Mouse (Mus musculus) frontal cortex, postnatal 25 days (tissue): ENCODE results near the gene Lcn5.
"Not testable (repeated sequence)": the region's sequence is repeated elsewhere in the genome, so short reads cannot be mapped to it uniquely, and the experiment has no call there.

Source experiments
- DNase-seq, 2 experiments: peaks; one replicate each; pipeline ENCODE4 v3.0.0; 2022; ENCODE audit warnings: low spot score in 2 of 2

Gene Lcn5

DNA sequence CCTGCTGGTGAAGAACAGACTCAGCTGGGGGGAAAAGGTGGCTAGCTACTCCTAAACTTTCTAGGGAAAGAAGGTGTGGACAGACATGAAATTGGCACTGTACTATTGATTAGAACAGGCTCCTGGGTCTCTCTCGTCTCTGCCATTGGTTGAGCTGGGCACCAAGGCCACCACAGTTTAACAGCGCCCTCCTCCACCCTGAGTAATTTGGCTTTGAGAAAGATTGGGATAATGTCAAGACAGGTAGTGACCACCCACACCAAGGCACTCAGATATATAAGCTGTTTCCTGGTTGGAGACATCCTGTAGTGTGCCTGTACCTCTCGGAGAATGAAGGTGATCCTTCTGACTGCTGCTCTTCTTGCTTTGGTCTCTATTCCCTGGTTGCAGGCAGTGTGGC, 18.7 kb downstream of the Lcn5 start, which contains the start of gene Lcn6:
TSS of gene Lcn6 (plus strand) at position 301 of the 400 bp plus-strand sequence.
- no peak for DNase-seq

DNA sequence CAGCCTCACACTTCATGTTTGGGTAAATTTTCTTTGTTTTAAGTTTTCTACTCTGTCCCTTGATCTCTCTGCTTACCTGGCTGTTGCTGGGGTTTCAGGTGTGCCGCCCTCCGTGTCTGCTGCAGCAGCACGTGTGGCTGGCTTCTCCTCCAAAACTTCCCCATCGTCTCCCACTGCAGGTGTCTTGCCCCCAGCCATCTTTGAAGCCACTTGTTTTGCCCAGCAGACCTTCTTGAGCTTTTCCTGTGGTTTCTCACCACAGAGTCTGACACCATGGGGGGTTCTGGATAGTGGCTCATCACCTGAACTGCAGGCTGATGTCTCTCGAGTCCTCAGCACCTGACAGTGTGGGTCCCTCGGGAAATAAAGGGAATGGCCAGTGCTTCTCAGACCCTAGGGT, 21.8 kb downstream of the Lcn5 start:
- no peak for DNase-seq

GRCm38 (mm10) chr2:25682426-25682825, 24.7 kb downstream of the Lcn5 start, which contains the start of gene Lcn10:
TSS of gene Lcn10 (plus strand) at chr2:25682726.
- no peak for DNase-seq

DNA sequence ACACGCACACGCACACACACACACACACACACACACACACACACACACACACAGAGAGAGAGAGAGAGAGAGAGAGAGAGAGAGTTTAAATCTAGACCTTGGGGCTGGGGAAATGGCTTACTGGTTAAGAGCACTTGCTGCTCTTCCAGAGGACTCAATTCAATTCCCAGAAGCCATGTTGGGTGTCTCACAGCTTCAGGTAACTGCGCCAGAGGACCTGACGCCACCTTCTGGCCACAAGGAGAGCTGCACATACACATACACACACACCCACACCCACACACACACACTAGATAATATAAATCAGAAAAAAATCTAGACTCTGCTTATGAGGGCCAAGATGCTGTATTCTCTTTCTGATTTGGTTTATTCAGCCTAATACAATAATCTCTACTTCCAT, 29.2 kb downstream of the Lcn5 start:
- no peak for DNase-seq

- DNase-seq = peak; percentile 43 to 54
Measured at GRCm38 (mm10) chr2:25694605-25695004, 36.9 kb downstream of the Lcn5 start.

GRCm38 (mm10) chr2:25696951-25697350, 39.2 kb downstream of the Lcn5 start:
- DNase-seq = no peak

DNA sequence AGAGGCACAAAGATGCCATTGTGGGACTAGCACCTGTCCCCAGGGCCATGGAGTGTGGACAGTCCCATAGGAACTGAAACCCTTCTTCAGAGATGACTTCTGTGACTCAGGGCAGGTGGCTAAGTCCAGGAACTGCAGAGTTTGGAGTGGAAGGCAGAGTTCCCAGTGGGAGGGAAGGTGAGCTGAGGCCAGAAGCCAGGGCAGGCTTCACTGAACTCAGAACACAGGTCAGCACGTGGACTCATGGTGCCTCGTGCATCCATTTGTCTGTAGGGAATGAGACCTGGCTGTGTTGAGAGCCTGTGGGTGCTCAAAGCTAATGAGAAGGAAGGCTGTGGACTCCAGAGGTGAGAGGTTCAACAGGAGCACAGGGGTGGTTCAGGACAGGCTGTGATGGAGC, 40.9 kb downstream of the Lcn5 start:
- no peak for DNase-seq

- not testable (repeated sequence) for DNase-seq
Measured at GRCm38 (mm10) chr2:25699743-25700142, 42.0 kb downstream of the Lcn5 start, which contains the start of gene Obp2a. TSS of gene Obp2a (plus strand) at chr2:25700043.

DNA sequence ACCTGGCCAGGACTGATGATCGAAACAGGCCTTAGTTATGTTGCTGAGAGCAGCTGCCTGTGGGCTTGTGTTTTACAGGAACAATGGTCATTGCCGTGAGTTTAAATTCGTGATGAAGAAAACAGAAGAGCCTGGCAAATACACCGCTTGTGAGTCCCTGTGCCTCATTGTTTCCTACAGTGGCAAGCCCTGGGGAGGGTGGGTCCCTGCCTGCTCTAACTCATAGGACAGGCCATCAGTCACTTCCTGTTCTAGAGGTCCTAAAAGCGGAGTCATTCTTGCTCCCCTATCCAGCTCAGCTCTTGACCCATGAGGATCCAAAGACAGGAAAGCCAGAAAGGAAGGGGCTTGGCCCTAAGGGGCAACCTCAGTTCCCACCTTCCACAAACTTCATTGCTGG, 43.2 kb downstream of the Lcn5 start:
- DNase-seq = no peak

DNA sequence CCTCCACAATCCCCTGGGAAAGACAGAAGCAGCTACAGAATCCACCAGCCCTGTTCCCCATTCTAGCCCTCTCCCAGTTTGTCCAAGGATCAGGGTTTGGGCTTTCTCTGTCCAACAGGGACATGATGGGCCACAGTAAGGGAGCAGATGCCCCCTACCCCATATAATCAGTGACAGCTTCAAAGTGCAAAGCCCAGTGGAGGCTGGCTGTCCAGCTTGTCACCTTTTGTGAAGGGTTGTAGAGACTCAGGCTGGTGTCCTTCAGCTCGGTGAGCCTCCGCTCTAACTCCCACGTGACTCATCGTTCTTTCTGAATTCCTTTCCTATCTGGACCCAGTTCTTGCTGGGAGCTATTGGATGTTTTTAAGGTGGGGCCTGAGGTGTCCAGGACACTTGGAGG, 46.0 kb downstream of the Lcn5 start:
- DNase-seq = no peak

DNA sequence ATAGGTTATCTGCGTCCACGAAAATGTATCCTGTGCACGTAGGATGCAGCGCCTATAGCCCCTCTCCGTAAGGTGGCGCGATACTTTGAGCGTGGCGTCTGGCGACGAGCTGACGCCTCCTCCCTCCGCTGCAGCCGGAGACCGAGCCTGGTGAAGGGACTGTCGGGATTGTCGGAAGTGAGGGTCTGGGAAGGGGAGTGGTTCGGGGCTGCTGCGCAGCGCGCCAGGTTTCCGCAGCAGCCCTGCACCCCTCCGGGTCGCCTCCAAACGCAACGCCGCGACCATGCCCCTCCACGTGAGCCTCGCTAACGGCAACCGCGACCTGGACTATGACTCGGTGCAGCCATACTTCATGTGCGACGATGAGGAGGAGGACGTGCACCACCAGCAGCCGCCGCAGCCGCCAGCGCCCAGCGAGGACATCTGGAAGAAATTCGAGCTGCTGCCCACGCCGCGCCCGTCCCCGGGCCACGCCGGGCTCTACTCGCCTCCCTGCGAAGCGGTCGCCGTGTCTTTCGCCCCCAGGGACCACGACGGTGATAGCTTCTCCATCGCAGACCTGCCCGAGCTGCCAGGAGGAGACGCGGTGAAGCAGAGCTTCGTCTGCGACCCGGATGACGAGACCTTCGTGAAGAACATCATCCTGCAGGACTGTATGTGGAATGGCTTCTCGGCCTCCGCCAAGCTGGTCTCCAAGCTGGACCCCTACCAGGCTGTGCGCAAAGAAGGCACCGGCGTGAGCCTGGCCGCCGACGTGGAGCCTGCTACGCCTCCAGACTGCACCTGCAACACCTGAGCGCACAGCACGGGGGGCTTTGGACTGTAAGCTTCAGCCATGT, 49.1 kb downstream of the Lcn5 start, which contains the start of gene Bmyc:
TSS of gene Bmyc (plus strand) at position 97 of the 839 bp plus-strand sequence.
- DNase-seq = peak; percentile 65 to 79

- peak in 1 of 2 experiments; percentile 20 for DNase-seq
Measured at GRCm38 (mm10) chr2:25708121-25708520, 50.4 kb downstream of the Lcn5 start.

GRCm38 (mm10) chr2:25709056-25709455, 51.3 kb downstream of the Lcn5 start:
- DNase-seq = not testable (repeated sequence)

- not testable (repeated sequence) for DNase-seq
Measured at GRCm38 (mm10) chr2:25709791-25710190, 52.0 kb downstream of the Lcn5 start.
